Mouse (Mus musculus) C2C12 (cell line): ENCODE results near the gene Smarca1.

ENCODE experiments used
- CEBPB ChIP-seq: IDR thresholded peaks from one replicate; pipeline ENCODE4 v1.6.1; 2011; ENCODE audit warnings: low read depth, mild to moderate bottlenecking, control low read depth, moderate library complexity
- CTCF ChIP-seq: IDR thresholded peaks from one replicate; pipeline ENCODE4 v1.5.1; 2011; ENCODE audit not compliant: control insufficient read depth, insufficient read depth, insufficient read length
- MAX ChIP-seq: IDR thresholded peaks from one replicate; pipeline ENCODE4 v1.6.1; 2011; ENCODE audit warnings: mild to moderate bottlenecking, control low read depth
- MYOD1 ChIP-seq: IDR thresholded peaks from one replicate; pipeline ENCODE4 v1.6.1; 2011; ENCODE audit warnings: low read depth; ENCODE audit not compliant: control insufficient read depth, insufficient read length
- MYOG ChIP-seq: IDR thresholded peaks from one replicate; pipeline ENCODE4 v1.6.1; 2011; ENCODE audit not compliant: control insufficient read depth, insufficient read length; ENCODE audit errors: extremely low read depth
- USF1 ChIP-seq: IDR thresholded peaks from one replicate; pipeline ENCODE4 v1.6.1; 2011; ENCODE audit warnings: low read depth, mild to moderate bottlenecking, control low read depth, moderate library complexity

GRCm38 (mm10) chrX:47835835-47836195 is 57.0 kb downstream of the Smarca1 start:
- TF ChIP-seq CTCF (no peak), MYOD1 (no peak), MAX (no peak), USF1 (no peak), MYOG (no peak), CEBPB (no peak)
